Mouse (Mus musculus): ENCODE results near the gene Wfikkn1. TPM values are rescaled to one million over a fixed set of nuclear protein-coding genes. Genes with fewer than 3 reads are reported as not detected.

The Wfikkn1 gene
- total RNA-seq, 4 experiments from 2014 or later = 1.4 to 3.2 (median 1.5) TPM

GRCm38 (mm10) chr17:25868601-25869191 is 12.0 kb downstream of the Wfikkn1 start, which contains the start of gene Mcrip2:
Mcrip2 (minus strand) TSS chr17:25868764.
- peak; percentile 69 to 73 for DNase-seq (ENCODE audit: low spot score in 2 of 2)

GRCm38 (mm10) chr17:25867836-25868600 is 12.6 kb downstream of the Wfikkn1 start:
- peak in 1 of 2 experiments; percentile 16 for DNase-seq (ENCODE audit: low spot score in 2 of 2)

GRCm38 (mm10) chr17:25867509-25867835 is 13.2 kb downstream of the Wfikkn1 start:
- no peak for DNase-seq (ENCODE audit: low spot score in 2 of 2)

GRCm38 (mm10) chr17:25866172-25866571 is 14.5 kb downstream of the Wfikkn1 start:
- no peak for DNase-seq (ENCODE audit: low spot score in 2 of 2)

DNA sequence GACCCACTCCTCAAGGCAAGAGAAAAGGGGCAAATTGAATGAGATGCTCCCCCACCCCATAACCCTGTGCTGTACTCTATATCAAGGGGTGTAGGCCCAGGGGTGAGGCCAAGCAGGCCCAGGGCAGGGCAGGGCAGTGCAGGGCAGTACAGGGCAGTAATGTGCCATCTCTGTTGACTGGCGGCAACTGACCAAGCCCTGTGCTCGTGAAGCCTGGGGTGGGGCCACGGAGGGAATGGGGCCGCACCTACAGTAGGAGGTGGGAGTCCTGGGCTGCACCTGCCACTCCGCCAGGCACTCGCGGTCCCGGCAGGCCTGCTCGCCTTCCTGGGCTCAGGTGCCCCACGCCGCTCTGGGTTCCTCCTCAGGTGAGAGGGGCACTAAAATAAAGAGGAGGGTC is 15.4 kb downstream of the Wfikkn1 start:
- DNase-seq (ENCODE audit: low spot score in 2 of 2) = no peak

DNA sequence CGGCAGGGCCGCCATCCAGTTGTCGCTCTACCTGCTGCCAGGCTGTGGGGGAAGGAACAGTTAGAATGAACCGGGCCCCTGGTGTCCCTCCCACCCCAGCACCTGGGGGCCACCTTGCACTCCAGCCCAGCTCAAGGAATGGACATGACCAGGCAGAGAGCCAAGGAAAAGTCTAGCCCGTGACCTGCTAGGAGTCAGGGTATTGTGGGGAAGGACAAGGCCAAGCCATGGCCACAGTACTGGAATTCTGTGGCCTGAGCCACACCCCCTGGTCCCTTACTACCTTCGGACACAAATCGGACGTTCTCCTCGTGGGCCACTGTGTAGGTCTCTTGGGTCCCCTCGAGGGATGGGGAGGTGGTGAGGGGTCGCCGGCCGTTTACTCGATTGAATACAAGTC is 16.3 kb downstream of the Wfikkn1 start:
- no peak for DNase-seq (ENCODE audit: low spot score in 2 of 2)

- DNase-seq (ENCODE audit: low spot score in 2 of 2) = no peak
Observed at GRCm38 (mm10) chr17:25863681-25864080, 17.0 kb downstream of the Wfikkn1 start.

GRCm38 (mm10) chr17:25861704-25862612 is 18.7 kb downstream of the Wfikkn1 start:
- no peak for DNase-seq (ENCODE audit: low spot score in 2 of 2)

- peak; percentile 85 to 93 for DNase-seq (ENCODE audit: low spot score in 2 of 2)
Observed at GRCm38 (mm10) chr17:25860832-25861703, 19.6 kb downstream of the Wfikkn1 start, which contains the start of gene Wdr90. Wdr90 (minus strand) TSS chr17:25861501.

- no peak for DNase-seq (ENCODE audit: low spot score in 2 of 2)
Observed at GRCm38 (mm10) chr17:25860229-25860628, 20.4 kb downstream of the Wfikkn1 start.

- peak; percentile 78 to 94 for DNase-seq (ENCODE audit: low spot score in 2 of 2)
Observed at GRCm38 (mm10) chr17:25844396-25844901, 36.2 kb downstream of the Wfikkn1 start, which contains the start of gene Rhot2. Rhot2 (minus strand) TSS chr17:25844851.

GRCm38 (mm10) chr17:25843636-25844395 is 36.8 kb downstream of the Wfikkn1 start:
- peak in 1 of 2 experiments; percentile 27 for DNase-seq (ENCODE audit: low spot score in 2 of 2)

DNA sequence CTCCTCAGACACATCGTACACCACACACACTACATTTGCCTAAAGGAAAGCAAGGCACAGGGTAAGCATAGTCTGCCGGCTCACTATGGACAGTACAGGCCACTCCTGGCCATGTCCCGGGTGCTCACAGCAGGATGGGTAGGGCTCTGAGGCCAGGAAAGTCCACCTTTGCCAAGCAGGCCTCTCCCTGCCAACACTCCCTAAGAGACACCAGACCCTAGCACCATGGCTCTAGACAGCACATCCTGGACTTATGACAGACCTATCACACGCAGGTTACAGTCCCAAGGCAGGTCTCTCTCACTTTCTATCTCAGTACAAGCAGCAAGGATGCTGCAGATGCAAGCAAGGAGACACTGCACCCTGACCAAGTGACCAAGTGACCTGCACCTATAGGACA is 37.5 kb downstream of the Wfikkn1 start:
- DNase-seq (ENCODE audit: low spot score in 2 of 2) = no peak

GRCm38 (mm10) chr17:25842509-25842908 is 38.1 kb downstream of the Wfikkn1 start:
- DNase-seq (ENCODE audit: low spot score in 2 of 2) = no peak

GRCm38 (mm10) chr17:25841117-25841880 is 39.4 kb downstream of the Wfikkn1 start, which contains the start of gene Gm20683:
Gm20683 (minus strand) TSS chr17:25841763.
- no peak for DNase-seq (ENCODE audit: low spot score in 2 of 2)

- no peak for DNase-seq (ENCODE audit: low spot score in 2 of 2)
Observed at GRCm38 (mm10) chr17:25840519-25840918, 40.1 kb downstream of the Wfikkn1 start.

DNA sequence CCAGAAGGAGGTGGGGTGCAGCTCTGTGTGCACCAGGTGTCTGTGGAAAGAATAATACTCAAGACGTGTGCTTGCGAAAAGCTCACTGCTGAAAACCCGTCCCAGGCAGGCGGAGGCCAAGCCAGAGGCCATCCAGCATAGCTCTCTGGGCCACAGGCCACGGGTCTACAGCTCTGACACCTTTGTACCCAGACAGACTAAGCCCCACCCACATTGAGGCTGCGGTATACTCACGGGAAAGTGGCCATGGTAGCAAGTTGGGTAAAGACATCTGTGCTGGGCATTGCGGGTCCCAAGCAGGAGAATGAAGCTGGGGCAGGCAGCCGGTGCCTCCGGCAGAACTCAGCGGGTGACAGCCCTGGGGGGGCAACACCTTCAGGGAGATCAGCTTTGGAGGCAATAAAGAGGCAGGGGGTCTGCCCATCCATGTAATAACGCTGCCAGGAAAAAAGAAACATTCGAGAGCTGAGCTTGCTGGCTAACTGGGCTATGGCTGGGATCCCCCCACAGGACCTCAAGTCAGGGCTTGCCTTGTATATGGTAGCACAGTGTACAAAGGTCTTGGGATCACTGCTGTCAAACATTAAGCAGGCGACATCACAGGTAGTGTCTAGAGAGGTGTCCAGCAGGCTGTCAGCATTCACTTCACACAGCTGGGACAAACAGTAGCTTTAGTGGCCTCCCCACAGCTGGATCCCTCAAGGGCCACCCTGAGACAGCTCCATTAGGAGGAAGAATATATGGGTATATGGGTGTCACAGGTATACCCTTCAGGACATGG is 41.0 kb downstream of the Wfikkn1 start:
- DNase-seq (ENCODE audit: low spot score in 2 of 2) = no peak

DNA sequence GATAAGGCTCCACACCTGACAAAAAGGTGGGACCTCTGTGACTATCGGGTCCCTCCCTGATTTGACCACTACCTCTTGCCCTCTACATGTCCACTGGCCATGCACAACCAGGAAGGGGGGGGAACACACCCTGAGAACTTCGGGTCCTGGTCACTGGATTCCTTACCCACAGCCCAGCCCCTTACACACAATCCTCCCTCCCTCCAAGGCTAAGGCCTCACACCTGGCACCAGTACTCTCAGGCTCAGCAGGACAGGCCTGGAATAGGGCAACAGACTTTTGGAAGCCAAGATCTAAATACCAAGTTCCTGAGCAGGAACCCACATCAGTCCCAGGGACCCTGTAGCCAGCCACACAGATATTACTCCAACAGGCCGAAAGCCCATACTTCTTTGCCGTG is 41.8 kb downstream of the Wfikkn1 start:
- no peak for DNase-seq (ENCODE audit: low spot score in 2 of 2)

Measured in left cerebral cortex, adult 8-10 months (tissue).